Mouse (Mus musculus) heart, adult 2 months (tissue): ENCODE measurements at regions not wholly inside any gene's neighbourhood (a gene's known extent, or its start where the extent isn't known, plus 50 kb on each side); places are given as distances from the start of the nearest gene placed in this dataset.

Source experiments
- DNase-seq, 2 experiments: peaks; one replicate each; pipeline ENCODE4 v3.0.0; 2021
- H3K27ac ChIP-seq: fragments of 200-600 bp; 2 replicates; pipeline ENCODE4 v1.8.1; 2022
- H3K27me3 ChIP-seq: fragments of 200-500 bp; 2 replicates; pipeline ENCODE4 v1.6.1; 2012; ENCODE audit warnings: mild to moderate bottlenecking, low read length, inconsistent platforms, mixed read lengths; ENCODE audit not compliant: control insufficient read depth, insufficient read depth
- H3K36me3 ChIP-seq: fragments of 200-500 bp; 2 replicates; pipeline ENCODE4 v1.6.1; 2012; ENCODE audit warnings: low read length, inconsistent platforms; ENCODE audit not compliant: control insufficient read depth, insufficient read depth
- H3K4me1 ChIP-seq: fragments of 200-500 bp; 2 replicates; pipeline ENCODE4 v1.6.1; 2011; ENCODE audit warnings: low read length; ENCODE audit not compliant: control insufficient read depth, insufficient read depth
- H3K4me3 ChIP-seq: fragments of 200-600 bp; 2 replicates; pipeline ENCODE4 v1.8.1; 2022
- H3K79me2 ChIP-seq: fragments of 200-500 bp; replicated peaks from 2 replicates; pipeline ENCODE4 v1.6.1; 2012; ENCODE audit warnings: mild to moderate bottlenecking, inconsistent platforms, low read length, moderate library complexity, mixed read lengths; ENCODE audit not compliant: control insufficient read depth, insufficient read depth
- H3K9ac ChIP-seq: fragments of 200-500 bp; 2 replicates; pipeline ENCODE4 v1.6.1; 2012; ENCODE audit warnings: low read depth, mild to moderate bottlenecking, control low read depth, inconsistent platforms, low read length, mixed read lengths
- CTCF ChIP-seq: fragments of 200-600 bp; IDR thresholded peaks from 2 replicates; pipeline ENCODE4 v1.8.1; 2022; ENCODE audit warnings: antibody characterized with exemption, mild to moderate bottlenecking, moderate library complexity
- EP300 ChIP-seq: fragments of 200-500 bp; IDR thresholded peaks from 2 replicates; pipeline ENCODE4 v1.6.1; 2011; ENCODE audit warnings: low read depth, low read length, control low read depth; ENCODE audit not compliant: insufficient read depth
- POLR2A ChIP-seq: fragments of 200-500 bp; IDR thresholded peaks from 2 replicates; pipeline ENCODE4 v1.6.1; 2011; ENCODE audit warnings: mild to moderate bottlenecking, low read depth, low read length, control low read depth; ENCODE audit not compliant: insufficient read depth
- WGBS: fragments of 180-500 bp; shearing (Covaris S2); methylation state at CpG from one replicate; pipeline ENCODE4 v1.1.7; 2018; 5-methylcytosine and 5-hydroxymethylcytosine counted together
- intact Hi-C: fragments of 180-260 bp; cut with DNase I; formaldehyde crosslinking; loops from one replicate; pipeline ENCODE4 v1.15.1; 2025

- H3K36me3 ChIP-seq, result no peaks in the 10 kb centered on the region
- no peak overlapping the region for H3K4me3 ChIP-seq
- no peak overlapping the region for H3K27ac ChIP-seq
- TF ChIP-seq CTCF, result no peak
- TF ChIP-seq EP300, result no peak
- TF ChIP-seq POLR2A, result no peak
- H3K9ac ChIP-seq, result no peak overlapping the region
- no peak for DNase-seq
- intact Hi-C loops, result loop anchor here (5.0 kb wide), 1 partner anchor 44 kb away; no protein-coding TSS in a partner anchor
- WGBS, result 59% methylated on average over 5 of the region's 5 CpGs
- H3K27me3 ChIP-seq, result no peaks in the 10 kb centered on the region
- no peaks in the 10 kb centered on the region for H3K79me2 ChIP-seq
- H3K4me1 ChIP-seq, result no peaks in the 10 kb centered on the region
These were observed 126.0 kb upstream of the Far2 start for GRCm38 (mm10) chr6:147921091-147921490.

GRCm38 (mm10) chr6:147922506-147922905 lies 124.6 kb upstream of the Far2 start:
- WGBS, result 70% methylated on average over 5 of the region's 5 CpGs
- TF ChIP-seq EP300 (no peak), POLR2A (no peak), CTCF (no peak)
- H3K36me3 ChIP-seq, result no peaks in the 10 kb centered on the region

GRCm38 (mm10) chr6:147923246-147923645 lies 123.8 kb upstream of the Far2 start:
- Histone ChIP-seq H3K27me3 (no peaks in the 10 kb centered on the region), H3K9ac (no peak overlapping the region), H3K27ac (no peak overlapping the region), H3K4me1 (no peaks in the 10 kb centered on the region), H3K4me3 (no peak overlapping the region), H3K79me2 (no peaks in the 10 kb centered on the region), H3K36me3 (no peaks in the 10 kb centered on the region)
- TF ChIP-seq POLR2A (no peak), EP300 (no peak), CTCF (no peak)
- intact Hi-C loops, result loop anchor here (5.0 kb wide), 1 partner anchor 46 kb away; no protein-coding TSS in a partner anchor
- 87% methylated on average over 8 of the region's 8 CpGs for WGBS
- DNase-seq, result no peak

More at GRCm38 (mm10) chr6:147922506-147922905, 124.6 kb upstream of the Far2 start:
- intact Hi-C loops, result loop anchor here (5.0 kb wide), 1 partner anchor 45 kb away; no protein-coding TSS in a partner anchor
- Histone ChIP-seq H3K27me3 (no peaks in the 10 kb centered on the region), H3K79me2 (no peaks in the 10 kb centered on the region), H3K4me3 (no peak overlapping the region), H3K4me1 (no peaks in the 10 kb centered on the region), H3K9ac (no peak overlapping the region), H3K27ac (no peak overlapping the region)
- no peak for DNase-seq

DNA sequence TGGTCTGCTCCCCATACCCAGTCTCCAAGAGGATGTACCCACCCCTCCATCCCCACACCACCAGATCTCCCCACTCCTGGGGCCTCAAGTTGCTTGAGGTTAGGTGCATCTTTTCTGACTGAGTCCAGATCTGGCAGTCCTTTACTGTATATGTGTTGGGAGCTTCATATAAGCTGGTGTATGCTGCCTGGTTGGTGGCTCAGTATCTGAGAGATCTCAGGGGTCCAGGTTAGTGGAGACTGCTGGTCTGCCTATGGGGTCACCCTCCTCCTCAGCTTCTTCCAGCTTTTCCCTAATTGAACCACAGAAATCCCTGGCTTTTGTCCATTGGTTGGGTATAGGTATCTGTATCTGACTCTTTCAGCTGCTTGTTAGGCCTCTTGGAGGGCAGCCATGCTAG lies 118.1 kb upstream of the Far2 start:
- intact Hi-C loops, result no loop called here
- no peak for TF ChIP-seq EP300
- no peak for TF ChIP-seq POLR2A
- TF ChIP-seq CTCF, result no peak

GRCm38 (mm10) chr6:147944020-147944419 lies 103.0 kb upstream of the Far2 start:
- Histone ChIP-seq H3K4me3 (no peak overlapping the region), H3K4me1 (peaks cover 6% of the 10 kb centered on the region), H3K36me3 (peaks cover 3% of the 10 kb centered on the region; the same call in 1 of the 2 replicates), H3K79me2 (no peaks in the 10 kb centered on the region), H3K27ac (no peak overlapping the region), H3K27me3 (no peaks in the 10 kb centered on the region), H3K9ac (no peak overlapping the region)
- TF ChIP-seq POLR2A, result no peak
- TF ChIP-seq CTCF, result no peak
- TF ChIP-seq EP300, result no peak
- no peak for DNase-seq
- WGBS, result 23% methylated on average over 3 of the region's 3 CpGs
- intact Hi-C loops, result no loop called here

More for the DNA sequence above, 118.1 kb upstream of the Far2 start:
- no peak overlapping the region for H3K9ac ChIP-seq
- no peaks in the 10 kb centered on the region for H3K36me3 ChIP-seq
- no peak for DNase-seq
- H3K4me1 ChIP-seq, result no peaks in the 10 kb centered on the region
- H3K27ac ChIP-seq, result no peak overlapping the region
- H3K4me3 ChIP-seq, result no peak overlapping the region
- no peaks in the 10 kb centered on the region for H3K27me3 ChIP-seq
- no peaks in the 10 kb centered on the region for H3K79me2 ChIP-seq

GRCm38 (mm10) chr6:147944940-147945676 lies 102.0 kb upstream of the Far2 start:
- Histone ChIP-seq H3K27me3 (no peaks in the 10 kb centered on the region), H3K4me3 (no peak overlapping the region), H3K4me1 (peaks cover 6% of the 10 kb centered on the region), H3K79me2 (no peaks in the 10 kb centered on the region), H3K36me3 (peaks cover 3% of the 10 kb centered on the region; the same call in 1 of the 2 replicates), H3K27ac (peak overlapping the region; percentile 17), H3K9ac (no peak overlapping the region)
- TF ChIP-seq EP300 (no peak), POLR2A (no peak), CTCF (no peak)
- WGBS, result 34% methylated on average over 4 of the region's 4 CpGs
- intact Hi-C loops, result no loop called here
- peak; percentile 27 to 35 for DNase-seq
